Mouse (Mus musculus): ENCODE data around the gene Vwa8. TPM values are rescaled to one million over a fixed set of nuclear protein-coding genes. Genes with fewer than 3 reads are reported as not detected.

The Vwa8 gene
- polyA plus RNA-seq, 1 experiment from 2014 or later = 13.3 TPM

DNA sequence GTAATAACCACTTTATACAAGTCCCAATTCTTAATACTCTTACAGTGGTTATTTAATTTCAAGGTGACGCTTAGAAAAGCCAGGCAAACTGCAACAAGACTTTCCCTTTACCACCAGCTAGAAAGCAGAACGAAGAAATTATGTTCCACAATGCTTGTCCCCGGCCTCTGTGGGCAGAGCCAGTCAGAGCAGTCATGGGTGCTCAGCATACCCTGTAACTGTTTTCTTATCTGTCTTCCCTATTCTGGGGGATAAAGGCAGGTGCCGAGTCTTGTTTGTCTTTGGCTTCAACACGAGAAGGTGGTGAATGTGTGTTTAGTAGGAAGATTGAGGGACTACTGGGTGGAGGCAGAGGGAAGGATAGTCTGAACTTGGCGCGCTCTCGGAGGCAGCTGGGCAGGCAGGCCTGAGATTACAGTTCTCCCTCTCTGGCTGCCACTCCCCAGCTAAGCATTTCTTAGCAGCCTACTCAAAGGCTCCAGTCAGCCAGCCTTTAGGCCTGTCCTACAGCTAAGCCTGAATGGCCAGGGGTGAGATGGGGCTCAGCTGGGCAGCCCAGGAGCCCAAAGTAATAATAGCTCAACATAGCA is 365.9 kb downstream of the Vwa8 start:
- H3K27me3 ChIP-seq (replicated peaks; ENCODE audit: control insufficient read depth, insufficient read depth, low read length) = no peaks in the 10 kb centered on the region
- no peak overlapping the region for H3K4me2 ChIP-seq (ENCODE audit: low read length)
- no peaks in the 10 kb centered on the region for H3K9me3 ChIP-seq (ENCODE audit: control insufficient read depth, low read length)
- no peak overlapping the region for H3K27ac ChIP-seq (ENCODE audit: low read depth)
- H3K4me3 ChIP-seq (ENCODE audit: low read depth, low read length) = no peak overlapping the region
- H3K4me1 ChIP-seq (replicated peaks; ENCODE audit: control insufficient read depth, insufficient read depth, low read length) = no peaks in the 10 kb centered on the region
- no peak overlapping the region for H3K9ac ChIP-seq (ENCODE audit: low read length)
- no peak for ATAC-seq (replicated peaks; ENCODE audit: low FRiP score, low TSS enrichment, low read depth)
- WGBS = 76% methylated on average over 8 of the region's 8 CpGs
- no peaks in the 10 kb centered on the region for H3K36me3 ChIP-seq (ENCODE audit: control insufficient read depth, insufficient read depth, low read length)
- no peak for DNase-seq (ENCODE audit: low spot score)

DNA sequence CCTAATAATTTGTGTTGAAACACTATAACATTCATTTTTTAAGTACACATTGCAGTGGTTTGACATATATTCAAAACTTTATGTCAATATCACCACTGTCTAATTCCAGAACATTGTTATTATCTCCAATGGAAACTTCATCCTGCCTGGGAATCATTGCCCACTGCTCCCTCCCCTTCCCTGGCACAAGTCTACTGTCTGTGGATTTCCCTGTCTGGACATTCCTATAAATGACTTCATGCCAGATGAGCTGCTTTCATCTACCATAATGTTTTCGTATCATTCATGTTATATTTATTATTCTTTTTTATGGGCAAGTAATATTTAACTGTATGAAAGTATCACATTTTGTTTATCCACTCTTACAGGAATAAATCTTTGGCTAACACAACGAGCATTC is 367.5 kb downstream of the Vwa8 start:
- WGBS = 63% methylated on average over 2 of the region's 2 CpGs

DNA sequence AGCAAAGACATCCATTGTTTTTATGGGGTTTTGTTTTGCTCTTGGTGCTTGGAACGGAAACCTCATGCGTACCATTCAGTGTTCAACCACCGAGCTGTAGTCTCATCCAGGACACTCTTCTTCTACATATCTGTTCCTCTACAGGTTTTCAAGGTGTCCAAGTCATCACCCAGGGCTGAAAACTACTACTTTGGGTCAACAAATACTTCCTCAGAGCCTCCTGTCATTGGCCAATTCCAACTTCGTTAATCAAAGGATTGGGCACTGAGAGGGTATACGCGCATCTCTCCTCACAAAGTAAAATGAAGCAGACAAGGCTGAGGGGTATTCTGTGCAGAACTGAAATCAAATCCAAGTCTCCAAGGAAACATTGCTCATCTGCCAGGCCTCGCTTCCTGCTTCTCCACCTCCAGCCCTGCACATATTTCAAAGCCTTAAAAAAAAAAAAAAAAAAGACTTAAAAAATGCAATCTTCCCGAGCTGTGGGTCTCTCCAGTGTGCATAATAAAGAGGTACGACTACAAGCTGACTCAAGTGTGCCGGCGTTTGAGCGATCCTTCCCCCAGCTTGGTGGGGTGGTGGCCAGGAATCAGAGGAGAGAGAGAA is 374.7 kb downstream of the Vwa8 start:
- H3K36me3 ChIP-seq (ENCODE audit: control insufficient read depth, insufficient read depth, low read length) = no peaks in the 10 kb centered on the region
- H3K4me3 ChIP-seq (ENCODE audit: low read depth, low read length) = no peak overlapping the region
- 74% methylated on average over 12 of the region's 12 CpGs for WGBS
- H3K4me1 ChIP-seq (replicated peaks; ENCODE audit: control insufficient read depth, insufficient read depth, low read length) = peaks cover 11% of the 10 kb centered on the region; the same call in 1 of the 2 replicates
- no peak overlapping the region for H3K4me2 ChIP-seq (ENCODE audit: low read length)
- ATAC-seq (replicated peaks; ENCODE audit: low FRiP score, low TSS enrichment, low read depth) = no peak
- H3K9ac ChIP-seq (ENCODE audit: low read length) = no peak overlapping the region
- H3K9me3 ChIP-seq (ENCODE audit: control insufficient read depth, low read length) = no peaks in the 10 kb centered on the region
- no peak overlapping the region for H3K27ac ChIP-seq (ENCODE audit: low read depth)
- DNase-seq (ENCODE audit: low spot score) = no peak
- H3K27me3 ChIP-seq (replicated peaks; ENCODE audit: control insufficient read depth, insufficient read depth, low read length) = no peaks in the 10 kb centered on the region

More for the DNA sequence above, 367.5 kb downstream of the Vwa8 start:
- no peak overlapping the region for H3K9ac ChIP-seq (ENCODE audit: low read length)
- no peaks in the 10 kb centered on the region for H3K36me3 ChIP-seq (ENCODE audit: control insufficient read depth, insufficient read depth, low read length)
- no peaks in the 10 kb centered on the region for H3K9me3 ChIP-seq (ENCODE audit: control insufficient read depth, low read length)
- no peak overlapping the region for H3K4me2 ChIP-seq (ENCODE audit: low read length)
- H3K4me3 ChIP-seq (ENCODE audit: low read depth, low read length) = no peak overlapping the region
- DNase-seq (ENCODE audit: low spot score) = no peak
- no peaks in the 10 kb centered on the region for H3K27me3 ChIP-seq (replicated peaks; ENCODE audit: control insufficient read depth, insufficient read depth, low read length)
- H3K4me1 ChIP-seq (replicated peaks; ENCODE audit: control insufficient read depth, insufficient read depth, low read length) = no peaks in the 10 kb centered on the region
- ATAC-seq (replicated peaks; ENCODE audit: low FRiP score, low TSS enrichment, low read depth) = no peak
- H3K27ac ChIP-seq (ENCODE audit: low read depth) = no peak overlapping the region

DNA sequence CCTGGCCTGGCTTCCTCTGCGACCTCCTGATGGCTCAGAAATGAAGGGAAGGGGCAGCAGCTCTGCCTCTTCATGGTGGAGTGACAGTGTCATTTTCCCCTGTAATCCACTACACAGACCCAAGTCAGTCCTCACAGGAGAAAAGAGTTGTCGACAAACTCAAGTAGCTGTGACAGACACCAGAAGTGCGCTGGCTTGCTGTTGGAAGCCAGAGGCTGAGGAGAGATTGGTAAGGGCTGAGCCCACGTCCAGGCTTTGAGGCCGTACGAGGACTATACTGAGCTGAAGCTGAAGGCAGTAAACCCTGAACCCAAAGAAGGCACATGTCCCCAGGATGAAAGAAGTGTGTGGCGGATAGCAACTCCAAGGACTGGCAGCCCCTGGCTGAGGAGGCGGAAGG is 376.6 kb downstream of the Vwa8 start:
- ATAC-seq (replicated peaks; ENCODE audit: low FRiP score, low TSS enrichment, low read depth) = no peak
- Histone ChIP-seq H3K36me3 (ENCODE audit: control insufficient read depth, insufficient read depth, low read length) (no peaks in the 10 kb centered on the region), H3K27me3 (replicated peaks; ENCODE audit: control insufficient read depth, insufficient read depth, low read length) (no peaks in the 10 kb centered on the region), H3K4me1 (replicated peaks; ENCODE audit: control insufficient read depth, insufficient read depth, low read length) (peaks cover 11% of the 10 kb centered on the region; the same call in 1 of the 2 replicates), H3K9ac (ENCODE audit: low read length) (no peak overlapping the region), H3K4me2 (ENCODE audit: low read length) (no peak overlapping the region), H3K27ac (ENCODE audit: low read depth) (peak overlapping the region; percentile 55; the same call in 1 of the 2 replicates), H3K4me3 (ENCODE audit: low read depth, low read length) (no peak overlapping the region), H3K9me3 (ENCODE audit: control insufficient read depth, low read length) (no peaks in the 10 kb centered on the region)
- DNase-seq (ENCODE audit: low spot score) = no peak
- 65% methylated on average over 8 of the region's 8 CpGs for whole genome bisulfite sequencing

DNA sequence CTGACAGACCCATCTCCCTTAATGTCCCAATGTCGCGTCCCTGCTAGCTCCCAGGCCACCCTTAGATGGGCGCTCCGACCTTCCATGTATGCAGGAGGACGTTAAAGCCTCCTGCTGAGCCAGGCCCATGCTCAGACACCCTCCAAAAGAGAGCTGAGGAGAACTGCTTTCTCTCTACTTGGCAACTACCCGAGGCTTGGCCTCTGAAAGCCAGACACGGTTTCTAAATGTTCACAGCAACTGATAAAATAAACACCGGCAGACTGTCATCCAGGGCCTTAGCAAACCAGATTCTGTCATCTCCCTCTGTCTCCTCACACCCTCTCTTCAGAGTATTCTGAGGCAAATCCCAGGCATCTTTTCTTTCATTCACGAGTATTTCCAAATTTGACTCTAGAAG is 377.2 kb downstream of the Vwa8 start:
- DNase-seq (ENCODE audit: low spot score) (no peak), ATAC-seq (replicated peaks; ENCODE audit: low FRiP score, low TSS enrichment, low read depth) (no peak)
- Histone ChIP-seq H3K9ac (ENCODE audit: low read length) (no peak overlapping the region), H3K4me1 (replicated peaks; ENCODE audit: control insufficient read depth, insufficient read depth, low read length) (peaks cover 11% of the 10 kb centered on the region; the same call in 1 of the 2 replicates), H3K36me3 (ENCODE audit: control insufficient read depth, insufficient read depth, low read length) (no peaks in the 10 kb centered on the region), H3K4me2 (ENCODE audit: low read length) (no peak overlapping the region), H3K27ac (ENCODE audit: low read depth) (peak overlapping the region; percentile 55; the same call in 1 of the 2 replicates), H3K9me3 (ENCODE audit: control insufficient read depth, low read length) (no peaks in the 10 kb centered on the region), H3K4me3 (ENCODE audit: low read depth, low read length) (no peak overlapping the region), H3K27me3 (replicated peaks; ENCODE audit: control insufficient read depth, insufficient read depth, low read length) (no peaks in the 10 kb centered on the region)
- 42% methylated on average over 9 of the region's 9 CpGs for WGBS

DNA sequence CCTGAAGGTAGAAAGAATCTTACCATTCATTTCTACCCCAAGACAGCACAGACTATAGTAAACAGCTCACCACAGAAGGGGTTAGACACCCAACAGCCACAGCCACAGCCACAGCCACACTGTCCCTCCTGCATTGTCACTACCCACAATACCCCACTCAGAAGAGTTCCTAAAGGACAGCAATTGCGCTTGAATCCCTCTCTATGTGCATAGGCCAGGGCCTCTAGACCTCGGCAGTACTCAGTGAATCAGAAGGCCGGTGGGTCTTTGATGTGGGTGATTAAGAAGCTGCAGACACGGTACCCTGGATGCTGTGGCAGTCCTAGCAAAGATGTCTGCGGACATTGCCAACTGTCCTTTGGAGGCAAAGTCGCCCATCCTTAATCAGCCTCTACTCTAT is 377.9 kb downstream of the Vwa8 start:
- H3K27ac ChIP-seq (ENCODE audit: low read depth) = peak overlapping the region; percentile 18; the same call in 1 of the 2 replicates
- no peak overlapping the region for H3K4me3 ChIP-seq (ENCODE audit: low read depth, low read length)
- no peaks in the 10 kb centered on the region for H3K9me3 ChIP-seq (ENCODE audit: control insufficient read depth, low read length)
- H3K27me3 ChIP-seq (replicated peaks; ENCODE audit: control insufficient read depth, insufficient read depth, low read length) = no peaks in the 10 kb centered on the region
- DNase-seq (ENCODE audit: low spot score) (no peak), ATAC-seq (replicated peaks; ENCODE audit: low FRiP score, low TSS enrichment, low read depth) (no peak)
- peaks cover 11% of the 10 kb centered on the region; the same call in 1 of the 2 replicates for H3K4me1 ChIP-seq (replicated peaks; ENCODE audit: control insufficient read depth, insufficient read depth, low read length)
- H3K36me3 ChIP-seq (ENCODE audit: control insufficient read depth, insufficient read depth, low read length) = no peaks in the 10 kb centered on the region
- no peak overlapping the region for H3K4me2 ChIP-seq (ENCODE audit: low read length)
- 85% methylated on average over 6 of the region's 6 CpGs for WGBS
- H3K9ac ChIP-seq (ENCODE audit: low read length) = no peak overlapping the region

DNA sequence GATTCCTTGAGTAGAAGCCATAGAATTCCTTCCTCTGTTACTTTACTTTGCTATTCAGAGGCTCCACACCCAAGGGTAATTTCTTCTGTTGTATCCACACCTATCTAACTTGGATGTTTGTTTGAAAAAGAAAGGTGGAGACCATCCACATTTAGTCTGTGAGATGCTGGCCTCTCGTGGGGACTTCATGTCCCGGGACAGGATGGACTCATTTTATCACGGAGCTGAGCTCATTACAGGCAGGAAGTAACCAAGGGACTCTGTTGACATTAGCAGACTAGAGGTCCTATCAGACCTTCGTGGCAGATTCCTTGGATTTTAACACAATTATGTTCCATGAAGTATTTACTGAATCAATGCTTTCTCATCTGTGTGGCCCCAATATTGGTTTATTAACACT is 379.1 kb downstream of the Vwa8 start:
- 23% methylated on average over 4 of the region's 4 CpGs for WGBS
- no peaks in the 10 kb centered on the region for H3K27me3 ChIP-seq (replicated peaks; ENCODE audit: control insufficient read depth, insufficient read depth, low read length)
- no peak overlapping the region for H3K27ac ChIP-seq (ENCODE audit: low read depth)
- no peaks in the 10 kb centered on the region for H3K36me3 ChIP-seq (ENCODE audit: control insufficient read depth, insufficient read depth, low read length)
- DNase-seq (ENCODE audit: low spot score) (no peak), ATAC-seq (replicated peaks; ENCODE audit: low FRiP score, low TSS enrichment, low read depth) (no peak)
- H3K4me2 ChIP-seq (ENCODE audit: low read length) = no peak overlapping the region
- peaks cover 11% of the 10 kb centered on the region; the same call in 1 of the 2 replicates for H3K4me1 ChIP-seq (replicated peaks; ENCODE audit: control insufficient read depth, insufficient read depth, low read length)
- no peaks in the 10 kb centered on the region for H3K9me3 ChIP-seq (ENCODE audit: control insufficient read depth, low read length)
- H3K4me3 ChIP-seq (ENCODE audit: low read depth, low read length) = no peak overlapping the region
- no peak overlapping the region for H3K9ac ChIP-seq (ENCODE audit: low read length)

DNA sequence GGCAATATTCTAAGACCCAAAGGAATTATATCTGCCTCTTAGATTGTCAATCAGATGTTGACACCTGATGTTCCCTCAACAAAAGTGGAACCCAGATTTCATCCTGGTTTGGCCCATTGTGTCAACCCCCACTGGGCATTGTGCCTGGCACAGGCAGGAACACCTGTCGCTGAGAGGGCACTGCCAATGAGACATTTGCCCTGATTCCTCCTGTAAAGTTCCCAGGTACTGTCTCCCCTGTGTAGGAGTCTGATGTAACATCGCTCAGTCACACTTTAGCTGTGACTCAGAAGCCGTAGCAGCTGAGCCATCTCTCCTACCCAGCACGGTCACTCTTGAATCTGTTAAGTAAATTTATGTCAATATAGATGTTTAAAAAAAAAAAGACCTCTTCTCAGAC is 382.8 kb downstream of the Vwa8 start:
- no peak overlapping the region for H3K4me2 ChIP-seq (ENCODE audit: low read length)
- ATAC-seq (replicated peaks; ENCODE audit: low FRiP score, low TSS enrichment, low read depth) (no peak), DNase-seq (ENCODE audit: low spot score) (no peak)
- no peaks in the 10 kb centered on the region for H3K27me3 ChIP-seq (replicated peaks; ENCODE audit: control insufficient read depth, insufficient read depth, low read length)
- H3K9ac ChIP-seq (ENCODE audit: low read length) = no peak overlapping the region
- H3K4me3 ChIP-seq (ENCODE audit: low read depth, low read length) = no peak overlapping the region
- H3K4me1 ChIP-seq (replicated peaks; ENCODE audit: control insufficient read depth, insufficient read depth, low read length) = peaks cover 1% of the 10 kb centered on the region; the same call in 1 of the 2 replicates
- H3K27ac ChIP-seq (ENCODE audit: low read depth) = no peak overlapping the region
- WGBS = 76% methylated on average over 4 of the region's 4 CpGs
- no peaks in the 10 kb centered on the region for H3K9me3 ChIP-seq (ENCODE audit: control insufficient read depth, low read length)
- H3K36me3 ChIP-seq (ENCODE audit: control insufficient read depth, insufficient read depth, low read length) = no peaks in the 10 kb centered on the region

DNA sequence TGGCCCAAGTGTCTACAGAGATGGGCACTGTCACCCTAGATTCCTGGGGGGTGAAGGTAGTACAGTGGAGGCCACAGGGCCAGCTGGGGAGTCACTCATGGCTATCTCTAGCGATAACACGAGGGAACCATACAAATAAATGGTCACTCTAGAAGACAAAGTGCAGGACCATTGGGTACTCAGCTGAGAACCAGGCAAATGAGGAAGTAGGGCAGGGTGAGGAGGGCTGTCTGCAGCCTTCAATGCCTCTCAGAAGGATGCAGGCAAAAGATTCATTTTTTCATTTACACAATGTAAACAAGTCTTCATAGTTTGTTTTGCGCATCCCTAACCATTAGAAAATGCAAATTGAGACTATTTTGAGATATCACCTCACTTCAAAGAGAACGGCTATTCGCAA is 384.8 kb downstream of the Vwa8 start:
- Histone ChIP-seq H3K9me3 (ENCODE audit: control insufficient read depth, low read length) (no peaks in the 10 kb centered on the region), H3K27ac (ENCODE audit: low read depth) (no peak overlapping the region), H3K27me3 (replicated peaks; ENCODE audit: control insufficient read depth, insufficient read depth, low read length) (no peaks in the 10 kb centered on the region), H3K9ac (ENCODE audit: low read length) (no peak overlapping the region), H3K4me2 (ENCODE audit: low read length) (no peak overlapping the region), H3K4me3 (ENCODE audit: low read depth, low read length) (no peak overlapping the region), H3K4me1 (replicated peaks; ENCODE audit: control insufficient read depth, insufficient read depth, low read length) (no peaks in the 10 kb centered on the region), H3K36me3 (ENCODE audit: control insufficient read depth, insufficient read depth, low read length) (no peaks in the 10 kb centered on the region)
- ATAC-seq (replicated peaks; ENCODE audit: low FRiP score, low TSS enrichment, low read depth) (no peak), DNase-seq (ENCODE audit: low spot score) (no peak)
- 69% methylated on average over 5 of the region's 5 CpGs for WGBS

All from intestine, embryonic 14.5 days (tissue).